Mouse (Mus musculus): ENCODE results near the gene Retreg3.

Gene Retreg3

GRCm38 (mm10) chr11:101047502-101047901 is 72.2 kb downstream of the Retreg3 start:
- no peak for DNase-seq

- DNase-seq: no peak
These were observed 73.3 kb downstream of the Retreg3 start for GRCm38 (mm10) chr11:101046440-101046839.

All from right cerebral cortex, postnatal 4 days (tissue).